Mouse (Mus musculus) liver, postnatal 0 days (tissue): ENCODE results near the gene Fuz.

Source experiments
- CTCF ChIP-seq: sonication (generic); IDR thresholded peaks from 2 replicates; pipeline ENCODE4 v1.5.1; 2016; ENCODE audit warnings: antibody characterized with exemption, low read depth
- EP300 ChIP-seq: IDR thresholded peaks from 2 replicates; pipeline ENCODE4 v1.6.1; 2016; ENCODE audit warnings: antibody characterized with exemption, low read depth, mild to moderate bottlenecking

DNA sequence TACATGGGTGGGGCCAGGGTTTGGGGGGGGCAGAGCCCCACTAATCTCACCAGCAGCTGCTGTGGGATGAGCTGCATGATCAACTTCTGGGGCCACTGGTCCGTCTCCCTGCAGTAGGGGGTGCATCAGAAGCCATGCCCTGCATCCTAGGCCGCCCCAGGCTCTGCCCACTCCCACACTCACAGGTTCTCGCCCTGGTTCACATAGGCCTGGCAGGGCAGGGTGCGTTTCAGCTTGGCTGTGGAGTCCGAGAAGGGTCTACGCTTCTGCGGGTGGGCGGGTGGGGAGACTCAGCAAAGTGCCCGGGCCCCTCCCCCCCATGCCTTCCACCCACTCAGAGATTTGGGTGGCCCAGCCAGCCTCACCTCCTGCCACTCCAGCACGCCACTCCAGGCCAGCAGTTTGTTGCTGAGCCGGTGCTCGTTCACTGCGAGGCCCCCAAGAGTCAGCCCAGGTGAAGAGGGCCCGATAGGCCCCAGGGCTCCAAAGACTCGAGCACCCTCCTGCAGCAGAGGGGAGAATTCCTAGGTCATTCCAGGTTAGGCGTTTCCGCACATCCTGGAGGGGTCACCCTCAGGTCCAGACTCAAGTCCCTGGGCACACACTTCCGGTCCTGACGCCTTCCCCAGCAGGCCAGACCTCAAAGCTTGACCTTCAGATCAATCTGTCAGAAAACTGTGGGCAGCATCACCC is 28.7 kb upstream of the Fuz start:
- TF ChIP-seq CTCF = no peak
- no peak for TF ChIP-seq EP300
